Mouse (Mus musculus): ENCODE measurements around the gene Serpine1. TPM values are rescaled to one million over a fixed set of nuclear protein-coding genes. Genes with fewer than 3 reads are reported as not detected.

The Serpine1 gene
- total RNA-seq, 2 experiments from 2014 or later = 18.3 to 27.6 TPM

GRCm38 (mm10) chr5:137065454-137065853 lies 6.6 kb downstream of the Serpine1 start:
- intact Hi-C loops (cut with DNase I) = no loop called here
- no peak for DNase-seq (ENCODE audit: low spot score)

DNA sequence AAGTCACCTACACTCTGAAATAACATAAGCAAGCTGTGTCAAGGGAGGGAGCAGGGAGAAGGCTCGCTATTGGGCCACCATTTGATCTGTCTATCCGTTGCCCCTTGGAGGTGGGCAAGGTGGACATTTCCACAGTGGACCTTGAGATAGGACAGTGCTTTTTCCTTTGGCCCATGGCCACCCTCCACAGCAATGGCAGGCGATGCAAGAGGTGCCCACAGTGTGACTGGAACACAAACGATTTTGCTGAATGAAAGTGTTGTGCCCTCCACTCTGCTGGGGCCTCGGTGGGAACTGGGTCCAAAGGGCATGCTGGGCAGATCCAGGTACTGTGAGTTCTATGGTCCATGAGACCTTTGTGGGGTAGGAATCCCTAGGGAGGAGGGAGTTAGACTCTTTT lies 9.5 kb downstream of the Serpine1 start:
- intact Hi-C loops (cut with DNase I) = loop anchor here (1.0 kb wide), 1 partner anchor 45 kb away; no protein-coding TSS in a partner anchor
- DNase-seq (ENCODE audit: low spot score) = no peak

DNA sequence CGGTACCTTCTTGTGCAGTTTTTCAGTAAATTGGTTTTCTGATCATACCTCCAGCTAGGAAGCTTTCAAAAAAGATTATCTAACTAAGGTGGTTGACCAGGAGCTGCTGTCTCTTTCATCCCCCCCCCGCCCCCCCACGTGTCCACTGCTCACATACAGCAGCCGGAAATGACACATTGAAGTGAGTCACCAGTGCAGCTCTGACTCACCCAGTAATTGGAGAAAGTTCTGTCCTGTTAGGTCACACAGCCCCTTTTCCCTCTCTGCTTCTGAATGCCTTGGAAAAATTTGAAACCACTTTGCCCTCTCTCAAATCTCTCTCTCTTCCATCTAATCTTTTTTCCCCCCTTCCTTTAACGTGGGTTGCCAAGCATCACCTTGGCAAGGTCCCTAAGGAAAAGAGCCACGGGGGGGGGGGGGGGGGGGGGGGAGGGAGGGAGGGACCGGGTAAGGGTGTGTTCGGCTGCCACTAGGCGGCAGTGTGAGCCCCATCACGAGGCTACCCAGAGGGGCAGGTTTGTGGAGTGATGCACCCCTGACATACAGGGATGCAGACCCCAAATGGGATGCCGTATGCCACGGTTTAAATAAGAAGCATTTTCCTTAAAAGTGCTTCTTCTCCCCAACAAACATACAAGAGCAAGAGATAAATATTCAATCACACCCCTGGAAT lies 10.1 kb downstream of the Serpine1 start:
- intact Hi-C loops (cut with DNase I) = loop anchor here (1.0 kb wide), 1 partner anchor 45 kb away; no protein-coding TSS in a partner anchor
- DNase-seq (ENCODE audit: low spot score) = no peak

DNA sequence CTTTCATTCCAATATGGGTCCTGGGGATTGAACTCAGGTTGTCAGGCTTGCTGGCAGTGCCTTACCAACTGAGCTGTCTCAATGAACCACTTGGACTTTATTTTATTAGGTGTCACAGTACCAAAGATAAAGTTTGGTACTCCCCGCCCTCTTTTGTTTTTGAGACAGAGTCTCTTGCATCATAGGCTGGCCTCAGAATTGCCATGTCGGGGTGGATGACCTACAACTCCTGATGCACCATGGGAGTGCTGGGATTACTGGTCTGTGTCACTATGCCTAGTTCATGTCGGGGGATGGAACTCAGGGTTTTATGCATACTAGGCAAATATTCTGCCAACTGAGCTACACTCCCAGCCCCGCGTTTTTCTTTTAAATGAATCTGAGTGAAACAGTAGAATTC lies 17.2 kb downstream of the Serpine1 start:
- no peak for DNase-seq (ENCODE audit: low spot score)
- intact Hi-C loops (cut with DNase I) = no loop called here

DNA sequence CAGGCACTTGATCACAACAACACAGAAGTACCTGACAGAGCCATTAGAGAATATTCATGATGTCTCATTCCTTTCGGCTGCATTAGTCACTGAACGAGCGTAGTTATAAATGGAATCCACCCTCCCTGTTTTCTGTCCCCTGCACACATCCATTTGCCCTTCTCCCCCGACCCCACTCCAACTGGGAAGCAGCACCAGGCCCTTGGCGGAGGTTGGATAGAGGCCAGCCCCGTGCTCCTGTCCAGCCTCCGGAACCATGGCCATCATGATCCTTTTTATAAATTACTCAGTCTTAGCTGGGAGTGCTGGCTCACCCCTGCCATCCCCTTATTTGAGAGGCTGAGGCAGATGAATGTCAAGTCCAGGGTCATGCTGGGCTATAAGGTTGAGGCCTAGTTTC lies 17.8 kb downstream of the Serpine1 start:
- intact Hi-C loops (cut with DNase I) = no loop called here
- DNase-seq (ENCODE audit: low spot score) = no peak

GRCm38 (mm10) chr5:137051914-137052505 lies 20.1 kb downstream of the Serpine1 start:
- intact Hi-C loops (cut with DNase I) = no loop called here
- DNase-seq (ENCODE audit: low spot score) = no peak

DNA sequence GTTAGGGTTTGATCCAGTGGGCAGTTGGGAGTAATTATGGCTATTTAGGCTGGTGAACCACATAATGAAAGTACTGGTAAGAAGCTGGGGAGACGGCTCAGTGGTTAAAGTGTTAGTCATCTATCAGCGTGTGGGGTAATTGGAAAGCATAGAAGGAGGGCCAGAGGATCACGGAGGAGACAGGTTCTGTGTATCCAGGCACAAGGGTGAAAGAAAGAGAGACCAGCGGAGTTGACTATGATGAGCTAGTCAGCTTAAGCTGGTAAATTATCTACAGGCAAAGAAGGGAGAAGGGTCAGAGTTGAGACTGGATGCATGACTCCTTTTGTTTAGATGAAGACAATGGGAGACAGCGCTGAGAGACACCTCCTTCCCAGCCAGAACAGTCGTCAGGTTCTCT lies 20.9 kb downstream of the Serpine1 start:
- DNase-seq (ENCODE audit: low spot score) = no peak
- intact Hi-C loops (cut with DNase I) = no loop called here

DNA sequence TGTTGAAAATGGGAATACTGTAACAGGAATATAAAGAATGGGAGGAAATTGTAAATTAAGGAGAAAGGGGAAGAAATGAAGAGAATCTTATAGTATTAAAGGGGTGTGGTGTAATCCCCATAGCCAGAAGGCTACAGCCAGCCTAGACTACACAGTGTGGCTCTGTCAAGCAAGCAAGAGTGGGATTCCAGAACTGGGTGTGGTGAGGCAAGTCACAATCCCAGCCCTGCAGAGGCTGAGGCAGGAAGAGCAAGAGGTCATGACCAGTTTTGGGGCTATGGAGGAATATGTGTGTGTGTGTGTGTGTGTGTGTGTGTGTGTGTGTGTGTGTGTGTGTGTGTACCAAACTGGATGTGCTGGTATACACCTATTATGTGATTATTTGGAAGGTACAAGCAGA lies 25.1 kb downstream of the Serpine1 start:
- intact Hi-C loops (cut with DNase I) = no loop called here
- no peak for DNase-seq (ENCODE audit: low spot score)

GRCm38 (mm10) chr5:137046324-137046718 lies 25.7 kb downstream of the Serpine1 start:
- intact Hi-C loops (cut with DNase I) = no loop called here
- DNase-seq (ENCODE audit: low spot score) = no peak

GRCm38 (mm10) chr5:137045402-137046323 lies 26.4 kb downstream of the Serpine1 start, which contains the start of gene Ap1s1:
Ap1s1 (minus strand) TSS chr5:137046135.
- DNase-seq (ENCODE audit: low spot score) = peak; percentile 94
- intact Hi-C loops (cut with DNase I) = no loop called here

DNA sequence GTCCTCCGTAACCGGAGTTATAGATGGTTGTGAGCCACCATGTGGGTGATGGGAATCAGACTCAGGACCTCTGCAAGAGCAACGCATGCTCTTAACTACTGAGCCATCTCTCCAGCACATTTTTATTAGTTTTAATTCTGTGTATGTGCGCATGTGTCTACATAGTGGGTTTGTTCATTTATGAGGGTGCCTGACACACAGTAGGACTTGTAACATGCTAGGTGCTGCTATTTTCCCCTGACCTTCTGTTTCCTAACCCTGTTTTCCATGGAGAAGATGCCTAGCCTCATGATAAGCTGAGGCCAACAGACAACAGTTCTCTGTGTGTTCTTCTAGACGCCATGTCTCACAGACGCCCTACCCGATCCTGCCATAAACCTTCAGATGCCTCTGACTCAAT lies 28.1 kb downstream of the Serpine1 start:
- intact Hi-C loops (cut with DNase I) = no loop called here
- no peak for DNase-seq (ENCODE audit: low spot score)

- intact Hi-C loops (cut with DNase I) = no loop called here
- no peak for DNase-seq (ENCODE audit: low spot score)
These were observed 30.6 kb downstream of the Serpine1 start for GRCm38 (mm10) chr5:137041442-137041841.

DNA sequence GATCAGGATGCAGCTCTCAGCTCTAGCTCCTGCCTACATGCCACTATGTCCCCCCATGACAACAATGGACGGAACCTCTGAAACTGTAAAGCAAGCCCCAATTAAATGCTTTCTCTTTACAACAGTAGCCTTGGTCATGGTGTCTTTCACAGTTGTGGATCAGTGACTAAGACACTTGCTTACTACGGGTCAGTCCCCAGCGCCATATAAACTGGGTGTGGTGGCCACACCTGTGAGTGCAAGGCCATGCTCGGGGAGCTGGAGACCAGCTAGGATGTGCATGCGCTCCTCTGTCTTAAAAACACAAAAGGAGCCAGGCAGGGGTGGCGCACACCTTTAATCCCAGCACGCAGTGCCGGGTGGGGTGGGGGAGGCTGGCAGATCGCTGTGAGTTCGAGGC lies 32.6 kb downstream of the Serpine1 start:
- no peak for DNase-seq (ENCODE audit: low spot score)
- intact Hi-C loops (cut with DNase I) = no loop called here

DNA sequence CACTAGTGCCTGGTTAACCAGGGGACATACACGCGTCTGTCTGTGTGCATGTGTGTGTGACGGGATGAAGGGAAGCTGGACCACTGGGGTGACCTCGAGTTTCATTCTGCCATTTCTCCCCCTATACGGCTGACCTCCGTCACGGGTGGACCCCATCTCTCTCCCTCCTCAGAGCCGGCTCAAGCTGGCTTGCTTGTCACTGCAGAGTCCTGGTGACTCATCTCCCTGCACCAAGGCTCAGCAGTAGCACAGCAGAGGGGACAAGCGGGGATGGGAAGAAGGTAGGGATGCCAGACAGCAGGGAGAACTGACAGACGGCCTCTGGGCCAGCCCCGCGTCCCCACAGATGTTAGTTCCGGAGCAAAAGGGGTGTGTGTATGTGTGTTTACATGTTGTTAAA lies 35.9 kb downstream of the Serpine1 start:
- no peak for DNase-seq (ENCODE audit: low spot score)
- intact Hi-C loops (cut with DNase I) = no loop called here

DNA sequence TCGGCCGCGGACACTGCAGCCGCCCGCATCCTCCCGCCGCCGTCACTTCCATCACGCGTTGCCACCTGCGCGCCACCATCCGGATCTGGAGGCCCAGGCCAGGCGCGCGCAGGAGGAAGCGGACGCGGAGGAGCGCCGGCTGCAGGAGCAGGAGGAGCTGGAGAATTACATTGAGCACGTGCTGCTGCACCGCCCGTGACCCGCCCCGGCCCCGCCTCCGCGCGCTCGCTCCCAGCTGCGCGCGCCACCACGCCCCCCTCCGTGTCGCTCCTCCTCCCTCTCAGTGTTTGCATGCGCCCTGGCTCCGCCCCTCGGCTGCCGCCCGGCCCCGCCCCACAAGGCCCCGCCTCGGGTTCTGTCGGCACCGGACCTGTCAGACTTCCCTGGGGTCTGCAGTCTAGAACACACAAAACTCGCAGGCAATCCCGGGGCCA lies 39.4 kb downstream of the Serpine1 start:
- peak; percentile 69 for DNase-seq (ENCODE audit: low spot score)
- intact Hi-C loops (cut with DNase I) = no loop called here

DNA sequence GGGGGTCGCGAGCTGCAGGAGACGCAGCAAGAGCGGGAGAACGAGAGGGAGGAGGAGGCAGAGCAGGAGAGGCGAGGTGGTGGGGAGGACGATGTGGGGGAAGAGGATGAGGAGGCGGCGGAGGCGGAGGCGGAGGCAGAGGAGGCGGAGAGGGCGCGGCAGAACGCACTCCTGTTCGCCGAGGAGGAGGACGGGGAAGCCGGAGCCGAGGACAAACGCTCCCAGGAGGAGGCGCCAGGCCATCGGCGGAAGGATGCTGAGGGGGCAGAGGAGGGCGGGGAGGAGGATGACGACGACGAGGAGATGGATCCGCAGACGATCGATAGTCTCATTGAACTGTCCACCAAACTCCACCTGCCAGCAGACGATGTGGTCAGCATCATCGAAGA lies 40.0 kb downstream of the Serpine1 start:
- DNase-seq (ENCODE audit: low spot score) = no peak
- intact Hi-C loops (cut with DNase I) = no loop called here

- intact Hi-C loops (cut with DNase I) = no loop called here
- DNase-seq (ENCODE audit: low spot score) = no peak
These were observed 40.7 kb downstream of the Serpine1 start for GRCm38 (mm10) chr5:137031076-137032032.

GRCm38 (mm10) chr5:137030416-137030810 lies 41.7 kb downstream of the Serpine1 start:
- intact Hi-C loops (cut with DNase I) = no loop called here
- DNase-seq (ENCODE audit: low spot score) = no peak

- intact Hi-C loops (cut with DNase I) = no loop called here
- DNase-seq (ENCODE audit: low spot score) = peak; percentile 80
These were observed 42.2 kb downstream of the Serpine1 start for GRCm38 (mm10) chr5:137029643-137030415.

Measured in heart, postnatal 25 days (tissue).